Mouse (Mus musculus) lung, embryonic 14.5 days (tissue): ENCODE measurements around the gene Taf5l. TPM values are rescaled to one million over a fixed set of nuclear protein-coding genes. Genes with fewer than 3 reads are reported as not detected.
A peak's percentile ranks its signal among the peaks of the same experiment; 100 is the strongest.

Experiments
- ATAC-seq: fragments of 200-750 bp; cut with Nextera tagmentation; 2 replicates; pipeline ENCODE4 v1.8.0; 2017; ENCODE audit warnings: mild to moderate bottlenecking, moderate TSS enrichment, moderate library complexity; ENCODE audit not compliant: insufficient read depth
- DNase-seq: peaks from one replicate; pipeline ENCODE4 v3.0.0-alpha.2; 2015
- H3K27ac ChIP-seq: fragments of 300-500 bp; sonication (generic); 2 replicates; pipeline ENCODE4 v1.5.1; 2014; ENCODE audit warnings: low read depth, mild to moderate bottlenecking, moderate library complexity
- H3K27me3 ChIP-seq: fragments of 300-500 bp; sonication (generic); 2 replicates; pipeline ENCODE4 v1.6.1; 2014; ENCODE audit warnings: low read length, control low read depth; ENCODE audit not compliant: insufficient read depth
- H3K36me3 ChIP-seq: fragments of 300-500 bp; sonication (generic); 2 replicates; pipeline ENCODE4 v1.6.1; 2014; ENCODE audit warnings: control low read depth; ENCODE audit not compliant: insufficient read depth
- H3K4me1 ChIP-seq: fragments of 300-500 bp; sonication (generic); 2 replicates; pipeline ENCODE4 v1.6.1; 2014; ENCODE audit warnings: antibody characterized with exemption, control low read depth; ENCODE audit not compliant: insufficient read depth
- H3K4me2 ChIP-seq: fragments of 300-500 bp; sonication (generic); 2 replicates; pipeline ENCODE4 v1.6.1; 2014; ENCODE audit warnings: mild to moderate bottlenecking
- H3K4me3 ChIP-seq: fragments of 300-500 bp; sonication (generic); 2 replicates; pipeline ENCODE4 v1.5.1; 2014; ENCODE audit warnings: low read depth, low read length
- H3K9ac ChIP-seq: fragments of 300-500 bp; sonication (generic); 2 replicates; pipeline ENCODE4 v1.6.1; 2014
- H3K9me3 ChIP-seq: fragments of 300-500 bp; sonication (generic); 2 replicates; pipeline ENCODE4 v1.6.1; 2016; ENCODE audit warnings: low read depth, low read length, control low read depth
- CTCF ChIP-seq: IDR thresholded peaks from 2 replicates; pipeline ENCODE4 v1.5.1; 2016; ENCODE audit warnings: antibody characterized with exemption, low read depth
- WGBS: fragments of 180-500 bp; shearing (Covaris S2); extraction: QIAGEN DNeasy Blood & Tissue Kit; methylation state at CpG from one replicate; pipeline ENCODE4 v1.1.7; 2014; 5-methylcytosine and 5-hydroxymethylcytosine counted together
- polyA plus RNA-seq: library from polyadenylated mRNA; unstranded; fragments of >200 nt; fragmentation: Nextera tagmentation; extraction: Ambion mirVana; gene quantifications from 2 replicates; pipeline ENCODE4 v1.2.1, GENCODE M21; 2014

The Taf5l gene
- polyA plus RNA-seq, 1 experiment from 2014 or later = 51.6 TPM

GRCm38 (mm10) chr8:124011989-124012586 is 9.1 kb downstream of the Taf5l start:
- H3K4me3 ChIP-seq = no peak overlapping the region
- no peak overlapping the region for H3K4me2 ChIP-seq
- H3K4me1 ChIP-seq = no peaks in the 10 kb centered on the region
- H3K9me3 ChIP-seq = no peaks in the 10 kb centered on the region
- no peak for ATAC-seq
- DNase-seq = no peak
- WGBS = 94% methylated on average over 3 of the region's 3 CpGs
- H3K27me3 ChIP-seq = no peaks in the 10 kb centered on the region
- peaks cover 27% of the 10 kb centered on the region for H3K36me3 ChIP-seq
- H3K9ac ChIP-seq = no peak overlapping the region
- no peak for TF ChIP-seq CTCF
- H3K27ac ChIP-seq = no peak overlapping the region

GRCm38 (mm10) chr8:124011580-124011979 is 9.6 kb downstream of the Taf5l start:
- H3K9me3 ChIP-seq = no peaks in the 10 kb centered on the region

GRCm38 (mm10) chr8:124007829-124008228 is 13.4 kb downstream of the Taf5l start:
- H3K4me3 ChIP-seq = no peak overlapping the region
- no peak overlapping the region for H3K27ac ChIP-seq
- no peak overlapping the region for H3K4me2 ChIP-seq
- DNase-seq (no peak), ATAC-seq (no peak)
- H3K9me3 ChIP-seq = no peaks in the 10 kb centered on the region
- no peaks in the 10 kb centered on the region for H3K4me1 ChIP-seq
- no peak for TF ChIP-seq CTCF
- H3K9ac ChIP-seq = no peak overlapping the region
- 75% methylated on average over 6 of the region's 6 CpGs for WGBS
- H3K36me3 ChIP-seq = peaks cover 67% of the 10 kb centered on the region
- H3K27me3 ChIP-seq = no peaks in the 10 kb centered on the region

More at GRCm38 (mm10) chr8:124011580-124011979, 9.6 kb downstream of the Taf5l start:
- Histone ChIP-seq H3K4me2 (no peak overlapping the region), H3K4me1 (no peaks in the 10 kb centered on the region), H3K27ac (no peak overlapping the region), H3K27me3 (no peaks in the 10 kb centered on the region), H3K9ac (no peak overlapping the region), H3K36me3 (peaks cover 32% of the 10 kb centered on the region), H3K4me3 (no peak overlapping the region)
- TF ChIP-seq CTCF = no peak
- WGBS = 80% methylated on average over 3 of the region's 3 CpGs
- ATAC-seq (no peak), DNase-seq (no peak)

GRCm38 (mm10) chr8:124002546-124003108 is 18.6 kb downstream of the Taf5l start:
- H3K9ac ChIP-seq = no peak overlapping the region
- no peaks in the 10 kb centered on the region for H3K9me3 ChIP-seq
- 85% methylated on average over 10 of the region's 10 CpGs for WGBS
- no peak overlapping the region for H3K27ac ChIP-seq
- H3K4me1 ChIP-seq = no peaks in the 10 kb centered on the region
- no peak for ATAC-seq
- peaks cover 94% of the 10 kb centered on the region for H3K36me3 ChIP-seq
- DNase-seq = no peak
- no peak overlapping the region for H3K4me2 ChIP-seq
- no peak for TF ChIP-seq CTCF
- H3K4me3 ChIP-seq = no peak overlapping the region
- H3K27me3 ChIP-seq = no peaks in the 10 kb centered on the region

- Histone ChIP-seq H3K9me3 (no peaks in the 10 kb centered on the region), H3K4me3 (no peak overlapping the region), H3K4me2 (no peak overlapping the region), H3K4me1 (no peaks in the 10 kb centered on the region), H3K27me3 (no peaks in the 10 kb centered on the region), H3K9ac (no peak overlapping the region), H3K27ac (no peak overlapping the region), H3K36me3 (peaks cover 81% of the 10 kb centered on the region)
- WGBS = 78% methylated on average over 2 of the region's 2 CpGs
- no peak for DNase-seq
- TF ChIP-seq CTCF = no peak
- ATAC-seq = no peak
Measured at GRCm38 (mm10) chr8:123999568-123999967, 21.6 kb downstream of the Taf5l start.

GRCm38 (mm10) chr8:123993997-123994396 is 27.2 kb downstream of the Taf5l start:
- TF ChIP-seq CTCF = no peak
- Histone ChIP-seq H3K36me3 (peaks cover 35% of the 10 kb centered on the region), H3K4me1 (no peaks in the 10 kb centered on the region), H3K9ac (no peak overlapping the region), H3K27me3 (no peaks in the 10 kb centered on the region), H3K27ac (peak overlapping the region; percentile 65), H3K9me3 (no peaks in the 10 kb centered on the region), H3K4me3 (no peak overlapping the region), H3K4me2 (peak overlapping the region; percentile 12; the same call in 1 of the 2 replicates)
- 0 out of 2 replicates have a peak, but pooled peaks have one; percentile 24 for ATAC-seq
- DNase-seq = peak; percentile 63
- WGBS = 76% methylated on average over 3 of the region's 3 CpGs

GRCm38 (mm10) chr8:123993597-123993996 is 27.6 kb downstream of the Taf5l start:
- DNase-seq (peak; percentile 16), ATAC-seq (0 out of 2 replicates have a peak, but pooled peaks have one; percentile 38)
- TF ChIP-seq CTCF = no peak
- H3K4me1 ChIP-seq = no peaks in the 10 kb centered on the region
- H3K9me3 ChIP-seq = no peaks in the 10 kb centered on the region
- no peaks in the 10 kb centered on the region for H3K27me3 ChIP-seq
- H3K4me3 ChIP-seq = no peak overlapping the region
- WGBS = 69% methylated on average over 5 of the region's 5 CpGs
- no peak overlapping the region for H3K9ac ChIP-seq
- peak overlapping the region; percentile 65 for H3K27ac ChIP-seq
- peaks cover 31% of the 10 kb centered on the region for H3K36me3 ChIP-seq
- 0 out of 2 replicates have a peak overlapping the region, but pooled peaks have one; percentile 12 for H3K4me2 ChIP-seq
